Mouse (Mus musculus) lung, postnatal 0 days (tissue): ENCODE data around the gene Slc22a6.

ENCODE experiments used
- CTCF ChIP-seq: IDR thresholded peaks from 2 replicates; pipeline ENCODE4 v1.5.1; 2016; ENCODE audit warnings: antibody characterized with exemption, mild to moderate bottlenecking
- EP300 ChIP-seq: IDR thresholded peaks from 2 replicates; pipeline ENCODE4 v1.6.1; 2016; ENCODE audit warnings: antibody characterized with exemption, mild to moderate bottlenecking, control low read depth

DNA sequence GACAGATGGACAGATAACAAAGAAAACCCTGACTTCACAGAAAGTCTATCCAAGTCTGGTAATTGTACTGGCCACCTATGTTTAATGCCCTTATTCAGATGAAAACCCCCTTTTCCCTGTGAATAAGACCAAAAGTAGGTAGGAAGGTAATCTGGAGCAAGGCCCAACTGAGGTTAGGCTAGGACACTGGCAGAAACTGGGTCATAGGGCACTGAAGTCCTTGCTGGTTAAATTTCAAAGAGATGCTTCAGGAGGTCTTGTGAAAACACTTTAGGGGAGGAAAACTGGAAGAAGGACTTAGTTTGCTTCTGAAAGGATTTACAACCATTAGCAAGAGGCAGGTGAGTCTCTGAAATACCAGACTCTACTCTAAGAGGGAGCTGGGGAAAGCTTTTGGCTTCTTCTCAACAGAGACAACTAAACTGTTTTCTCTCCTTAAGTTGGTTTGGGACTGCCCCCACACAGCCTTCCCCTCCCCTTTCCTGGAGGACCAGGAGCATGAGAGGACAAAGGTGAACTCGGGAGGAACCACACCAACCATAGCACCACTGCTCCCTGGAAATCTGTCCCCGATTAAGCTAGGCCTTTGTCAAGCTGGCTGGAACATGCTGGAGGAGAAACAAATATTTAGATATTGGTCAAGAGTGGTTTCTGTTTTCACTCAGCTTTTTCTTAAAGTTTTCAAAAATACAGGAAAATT, 47.3 kb upstream of the Slc22a6 start:
- TF ChIP-seq EP300 = no peak
- TF ChIP-seq CTCF = no peak
